Mouse (Mus musculus) myocyte (in vitro differentiated cells): Measurements from ENCODE around the gene Tspan9.

Experiments used
- CEBPB ChIP-seq: IDR thresholded peaks from 2 replicates; pipeline ENCODE4 v1.6.1; 2011; ENCODE audit warnings: mild to moderate bottlenecking, moderate library complexity; ENCODE audit not compliant: poor library complexity, insufficient read depth, severe bottlenecking
- E2F4 ChIP-seq: IDR thresholded peaks from one replicate; pipeline ENCODE4 v1.6.1; 2011; ENCODE audit warnings: mild to moderate bottlenecking, control low read depth, moderate library complexity; ENCODE audit not compliant: insufficient read depth
- MAX ChIP-seq: IDR thresholded peaks from one replicate; pipeline ENCODE4 v1.6.1; 2011; ENCODE audit warnings: low read depth, mild to moderate bottlenecking, control low read depth
- MYOD1 ChIP-seq, 3 experiments: IDR thresholded peaks; one replicate each; pipeline ENCODE4 v1.6.1; 2011; ENCODE audit warnings: control low read depth in 2 of 3, low read depth in 2 of 3, mild to moderate bottlenecking in 2 of 3, moderate library complexity in 1 of 3; ENCODE audit not compliant: insufficient read length in 2 of 3, control insufficient read depth in 1 of 3
- MYOG ChIP-seq, 3 experiments: IDR thresholded peaks; one replicate each; pipeline ENCODE4 v1.6.1; 2011; ENCODE audit warnings: control low read depth in 2 of 3, low read depth in 2 of 3, mild to moderate bottlenecking in 2 of 3; ENCODE audit not compliant: insufficient read length in 2 of 3, control insufficient read depth in 1 of 3, insufficient read depth in 1 of 3
- POLR2A ChIP-seq: IDR thresholded peaks from one replicate; pipeline ENCODE4 v1.6.1; 2011; ENCODE audit warnings: low read depth, mild to moderate bottlenecking, control low read depth, moderate library complexity; ENCODE audit not compliant: insufficient read length
- POLR2AphosphoS2 ChIP-seq: IDR thresholded peaks from one replicate; pipeline ENCODE4 v1.6.1; 2011; ENCODE audit warnings: low read depth, control low read depth; ENCODE audit not compliant: insufficient read length
- REST ChIP-seq: IDR thresholded peaks from one replicate; pipeline ENCODE4 v1.6.1; 2011; ENCODE audit warnings: mild to moderate bottlenecking, control low read depth, moderate library complexity; ENCODE audit not compliant: insufficient read depth, insufficient read length
- SRF ChIP-seq: IDR thresholded peaks from one replicate; pipeline ENCODE4 v1.6.1; 2011; ENCODE audit warnings: low read depth; ENCODE audit not compliant: control insufficient read depth, insufficient read length
- TCF12 ChIP-seq: IDR thresholded peaks from one replicate; pipeline ENCODE4 v1.6.1; 2011; ENCODE audit warnings: mild to moderate bottlenecking, control low read depth; ENCODE audit not compliant: poor library complexity, insufficient read depth, severe bottlenecking
- TCF3 ChIP-seq: IDR thresholded peaks from one replicate; pipeline ENCODE4 v1.6.1; 2011; ENCODE audit warnings: low read depth, control low read depth; ENCODE audit not compliant: insufficient read length
- USF1 ChIP-seq: IDR thresholded peaks from one replicate; pipeline ENCODE4 v1.6.1; 2011; ENCODE audit warnings: low read depth, mild to moderate bottlenecking, control low read depth, moderate library complexity

GRCm38 (mm10) chr6:128002667-128003066 is 140.7 kb downstream of the Tspan9 start:
- no peak for TF ChIP-seq POLR2A
- no peak for TF ChIP-seq E2F4
- no peak for TF ChIP-seq MAX
- no peak for TF ChIP-seq TCF12
- TF ChIP-seq MYOG (IDR thresholded peaks at IDR 0.05; ENCODE audit: control insufficient read depth in 1 of 3, insufficient read depth in 1 of 3, insufficient read length in 2 of 3, low read depth in 2 of 3): no peak
- TF ChIP-seq USF1: no peak
- no peak for TF ChIP-seq POLR2AphosphoS2
- TF ChIP-seq CEBPB: no peak
- no peak for TF ChIP-seq SRF
- no peak for TF ChIP-seq TCF3
- no peak for TF ChIP-seq MYOD1 (IDR thresholded peaks at IDR 0.05; ENCODE audit: control insufficient read depth in 1 of 3, insufficient read length in 2 of 3, low read depth in 2 of 3)
- no peak for TF ChIP-seq REST
